Mouse (Mus musculus): ENCODE data around the gene Il15ra. TPM values are rescaled to one million over a fixed set of nuclear protein-coding genes. Genes with fewer than 3 reads are reported as not detected.

The Il15ra gene
- polyA plus RNA-seq, 1 experiment from 2014 or later: 3.2 TPM

DNA sequence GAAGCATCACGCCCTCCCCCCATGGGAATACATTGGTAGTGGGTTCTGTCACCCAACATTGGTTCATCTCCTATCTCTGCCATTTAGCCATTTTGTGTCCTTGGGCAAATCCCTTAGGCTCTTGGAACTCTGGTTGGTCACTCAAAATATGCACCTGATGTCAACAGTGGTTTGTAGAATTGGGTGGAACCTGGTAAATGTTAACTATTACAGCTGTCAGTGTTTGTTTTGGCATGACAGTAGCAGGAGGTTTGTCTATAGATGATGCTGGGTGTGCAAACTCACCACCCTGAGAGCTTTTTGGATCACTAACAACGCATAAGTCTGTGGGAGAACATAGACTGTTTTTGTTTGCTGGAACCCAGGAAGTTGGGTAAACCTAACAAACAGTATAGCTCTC lies 13.5 kb downstream of the Il15ra start:
- Histone ChIP-seq H3K4me3 (replicated peaks; ENCODE audit: low read length) (no peak overlapping the region), H3K36me3 (ENCODE audit: control insufficient read depth, insufficient read depth, low read length) (no peaks in the 10 kb centered on the region), H3K27ac (ENCODE audit: low read length) (no peak overlapping the region), H3K27me3 (ENCODE audit: control insufficient read depth, insufficient read depth, low read length) (no peaks in the 10 kb centered on the region), H3K4me1 (ENCODE audit: control insufficient read depth, insufficient read depth, low read length) (no peaks in the 10 kb centered on the region), H3K9ac (ENCODE audit: low read length) (no peak overlapping the region), H3K9me3 (replicated peaks; ENCODE audit: control insufficient read depth, low read length) (no peaks in the 10 kb centered on the region), H3K4me2 (ENCODE audit: low read depth, low read length) (no peak overlapping the region)
- ATAC-seq (ENCODE audit: insufficient read depth, low FRiP score): no peak
- WGBS: 79% methylated on average over 2 of the region's 2 CpGs

DNA sequence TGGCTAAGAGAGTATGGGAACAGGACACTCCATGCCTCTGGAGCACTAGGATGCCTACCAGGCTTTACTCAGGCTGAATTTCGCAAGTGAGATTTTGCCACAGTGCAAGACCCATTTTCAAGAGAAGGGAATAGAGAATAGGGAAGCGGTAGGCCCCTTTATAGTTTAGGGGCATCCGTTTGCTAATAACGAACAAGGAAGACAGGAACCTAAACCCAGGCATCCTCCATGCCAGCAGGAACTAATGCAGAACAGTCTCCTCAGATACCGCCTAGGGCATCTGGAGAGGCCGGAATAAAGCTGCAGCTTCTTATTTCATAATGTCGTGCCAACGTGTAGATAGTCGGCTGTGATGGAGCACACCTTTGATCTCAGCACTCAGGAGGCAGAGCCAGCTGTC lies 17.5 kb downstream of the Il15ra start:
- H3K9ac ChIP-seq (ENCODE audit: low read length): no peak overlapping the region
- ATAC-seq (ENCODE audit: insufficient read depth, low FRiP score): no peak
- 78% methylated on average over 9 of the region's 9 CpGs for WGBS

DNA sequence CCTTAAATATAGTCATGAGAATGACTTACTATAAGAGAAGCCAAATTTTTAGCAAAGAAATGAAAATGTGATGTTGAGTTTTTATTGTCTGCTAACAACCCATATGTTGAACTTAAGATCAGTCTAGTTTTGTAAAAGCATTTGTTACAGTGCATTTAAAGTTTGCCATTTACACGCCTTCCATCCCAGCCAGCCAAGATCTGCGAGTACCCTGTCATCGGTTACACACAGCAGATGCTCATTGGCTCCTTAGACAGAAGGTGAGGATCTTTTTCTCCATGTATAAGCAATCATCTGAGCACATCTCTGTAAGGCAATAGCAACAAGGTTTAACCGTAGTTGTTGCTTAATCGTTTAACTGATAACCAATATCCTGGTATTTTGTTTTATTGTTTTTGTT lies 22.5 kb downstream of the Il15ra start:
- H3K4me2 ChIP-seq (ENCODE audit: low read depth, low read length): no peak overlapping the region
- no peaks in the 10 kb centered on the region for H3K36me3 ChIP-seq (ENCODE audit: control insufficient read depth, insufficient read depth, low read length)
- no peaks in the 10 kb centered on the region for H3K4me1 ChIP-seq (ENCODE audit: control insufficient read depth, insufficient read depth, low read length)
- WGBS: 86% methylated on average over 5 of the region's 5 CpGs
- no peak overlapping the region for H3K27ac ChIP-seq (ENCODE audit: low read length)
- ATAC-seq (ENCODE audit: insufficient read depth, low FRiP score): no peak
- H3K9me3 ChIP-seq (replicated peaks; ENCODE audit: control insufficient read depth, low read length): no peaks in the 10 kb centered on the region
- H3K9ac ChIP-seq (ENCODE audit: low read length): no peak overlapping the region
- no peak overlapping the region for H3K4me3 ChIP-seq (replicated peaks; ENCODE audit: low read length)
- no peaks in the 10 kb centered on the region for H3K27me3 ChIP-seq (ENCODE audit: control insufficient read depth, insufficient read depth, low read length)

More for the DNA sequence above, 17.5 kb downstream of the Il15ra start:
- H3K4me2 ChIP-seq (ENCODE audit: low read depth, low read length): no peak overlapping the region
- H3K4me1 ChIP-seq (ENCODE audit: control insufficient read depth, insufficient read depth, low read length): no peaks in the 10 kb centered on the region
- no peak overlapping the region for H3K27ac ChIP-seq (ENCODE audit: low read length)
- H3K9me3 ChIP-seq (replicated peaks; ENCODE audit: control insufficient read depth, low read length): no peaks in the 10 kb centered on the region
- H3K4me3 ChIP-seq (replicated peaks; ENCODE audit: low read length): no peak overlapping the region
- no peaks in the 10 kb centered on the region for H3K36me3 ChIP-seq (ENCODE audit: control insufficient read depth, insufficient read depth, low read length)
- H3K27me3 ChIP-seq (ENCODE audit: control insufficient read depth, insufficient read depth, low read length): no peaks in the 10 kb centered on the region

DNA sequence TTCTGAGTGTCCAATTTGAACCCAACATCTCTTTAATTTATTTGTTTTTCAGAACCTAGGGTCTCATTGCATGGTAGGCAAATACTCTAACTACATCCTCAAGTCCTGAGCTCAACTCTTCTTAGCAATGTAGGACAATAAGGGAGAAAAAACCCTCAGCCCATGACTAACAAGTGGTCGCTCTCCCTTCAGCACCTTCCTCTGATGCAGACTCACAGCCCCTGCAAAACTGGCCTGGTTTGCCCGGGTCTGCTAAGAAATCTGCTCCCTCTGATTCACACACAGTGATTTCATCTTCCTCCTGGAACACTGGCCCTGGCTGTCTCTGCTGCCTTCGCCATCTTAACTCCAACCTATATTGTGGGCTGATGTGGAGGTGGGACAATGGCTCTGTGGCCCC lies 24.0 kb downstream of the Il15ra start:
- ATAC-seq (ENCODE audit: insufficient read depth, low FRiP score): no peak
- H3K4me3 ChIP-seq (replicated peaks; ENCODE audit: low read length): no peak overlapping the region
- H3K27me3 ChIP-seq (ENCODE audit: control insufficient read depth, insufficient read depth, low read length): no peaks in the 10 kb centered on the region
- H3K9ac ChIP-seq (ENCODE audit: low read length): no peak overlapping the region
- no peaks in the 10 kb centered on the region for H3K9me3 ChIP-seq (replicated peaks; ENCODE audit: control insufficient read depth, low read length)
- H3K36me3 ChIP-seq (ENCODE audit: control insufficient read depth, insufficient read depth, low read length): no peaks in the 10 kb centered on the region
- H3K27ac ChIP-seq (ENCODE audit: low read length): no peak overlapping the region
- H3K4me2 ChIP-seq (ENCODE audit: low read depth, low read length): no peak overlapping the region
- no peaks in the 10 kb centered on the region for H3K4me1 ChIP-seq (ENCODE audit: control insufficient read depth, insufficient read depth, low read length)
- 43% methylated on average over 3 of the region's 3 CpGs for WGBS

DNA sequence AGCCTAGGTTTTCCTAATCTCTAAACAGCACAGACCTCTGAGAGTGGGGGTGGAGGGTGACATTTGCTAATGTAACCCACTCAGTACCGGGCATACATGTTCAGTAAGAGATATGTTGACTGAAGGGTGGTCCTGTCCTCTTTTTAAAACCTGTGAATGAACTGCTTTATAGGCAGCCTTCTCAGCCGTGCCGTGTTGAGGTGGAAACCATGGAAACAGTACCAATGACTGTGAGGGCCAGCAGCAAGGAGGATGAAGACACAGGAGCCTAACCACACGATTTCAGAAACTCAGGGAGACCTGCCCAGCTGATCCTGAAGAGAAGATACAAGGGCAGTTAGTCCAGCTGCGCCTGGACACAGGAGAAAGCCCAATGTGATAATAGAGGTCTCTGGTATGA lies 27.9 kb downstream of the Il15ra start:
- Histone ChIP-seq H3K36me3 (ENCODE audit: control insufficient read depth, insufficient read depth, low read length) (no peaks in the 10 kb centered on the region), H3K4me3 (replicated peaks; ENCODE audit: low read length) (no peak overlapping the region), H3K4me1 (ENCODE audit: control insufficient read depth, insufficient read depth, low read length) (no peaks in the 10 kb centered on the region), H3K4me2 (ENCODE audit: low read depth, low read length) (no peak overlapping the region), H3K9ac (ENCODE audit: low read length) (no peak overlapping the region), H3K9me3 (replicated peaks; ENCODE audit: control insufficient read depth, low read length) (no peaks in the 10 kb centered on the region), H3K27me3 (ENCODE audit: control insufficient read depth, insufficient read depth, low read length) (no peaks in the 10 kb centered on the region), H3K27ac (ENCODE audit: low read length) (no peak overlapping the region)
- ATAC-seq (ENCODE audit: insufficient read depth, low FRiP score): no peak
- WGBS: 64% methylated on average over 5 of the region's 5 CpGs

DNA sequence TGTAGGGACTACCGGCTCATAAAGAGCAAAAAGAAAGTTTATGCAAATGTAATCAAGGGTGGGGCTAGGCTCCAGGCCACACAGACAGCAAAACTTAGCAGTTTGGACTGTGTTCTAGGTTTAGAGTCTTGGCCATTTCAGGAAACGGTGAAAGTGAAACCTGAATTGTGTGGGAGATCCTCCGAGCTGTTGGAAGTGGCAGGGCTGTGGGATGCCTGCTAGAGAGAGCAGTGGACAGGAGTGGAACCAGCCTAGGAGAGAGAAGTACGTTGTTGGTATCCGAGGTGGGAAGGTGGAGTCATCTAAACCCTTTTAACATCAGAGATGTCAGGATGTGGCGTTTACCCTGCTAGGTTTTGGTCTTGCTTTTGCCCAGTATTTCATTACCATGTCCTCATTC lies 30.8 kb downstream of the Il15ra start:
- no peaks in the 10 kb centered on the region for H3K4me1 ChIP-seq (ENCODE audit: control insufficient read depth, insufficient read depth, low read length)
- no peak overlapping the region for H3K4me2 ChIP-seq (ENCODE audit: low read depth, low read length)
- peaks cover 4% of the 10 kb centered on the region for H3K36me3 ChIP-seq (ENCODE audit: control insufficient read depth, insufficient read depth, low read length)
- H3K4me3 ChIP-seq (replicated peaks; ENCODE audit: low read length): no peak overlapping the region
- no peak for ATAC-seq (ENCODE audit: insufficient read depth, low FRiP score)
- H3K9me3 ChIP-seq (replicated peaks; ENCODE audit: control insufficient read depth, low read length): no peaks in the 10 kb centered on the region
- no peak overlapping the region for H3K9ac ChIP-seq (ENCODE audit: low read length)
- 82% methylated on average over 6 of the region's 6 CpGs for WGBS
- H3K27me3 ChIP-seq (ENCODE audit: control insufficient read depth, insufficient read depth, low read length): no peaks in the 10 kb centered on the region
- H3K27ac ChIP-seq (ENCODE audit: low read length): no peak overlapping the region

DNA sequence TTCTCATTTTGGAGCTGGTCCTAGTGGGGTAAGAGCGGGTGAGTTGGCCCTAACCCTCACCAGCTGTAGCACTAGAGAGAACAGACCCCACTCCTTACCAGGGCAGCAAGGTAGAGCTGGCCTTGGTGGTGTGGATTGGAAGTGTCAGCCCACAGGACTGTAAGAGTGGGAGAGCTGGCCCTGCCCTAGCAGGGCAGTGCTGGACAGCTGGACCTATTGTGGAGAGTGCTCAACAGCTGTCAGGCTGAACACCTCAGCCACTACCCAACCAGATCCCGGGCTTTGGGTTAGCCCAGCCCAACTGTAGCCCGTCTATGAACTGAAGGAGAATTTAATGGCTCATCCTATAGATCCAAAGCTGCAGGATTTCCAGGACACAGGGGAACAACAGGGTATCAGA lies 33.7 kb downstream of the Il15ra start:
- H3K4me1 ChIP-seq (ENCODE audit: control insufficient read depth, insufficient read depth, low read length): no peaks in the 10 kb centered on the region
- H3K27me3 ChIP-seq (ENCODE audit: control insufficient read depth, insufficient read depth, low read length): no peaks in the 10 kb centered on the region
- peak; percentile 37; the same call in 1 of the 2 replicates for ATAC-seq (ENCODE audit: insufficient read depth, low FRiP score)
- no peaks in the 10 kb centered on the region for H3K9me3 ChIP-seq (replicated peaks; ENCODE audit: control insufficient read depth, low read length)
- peaks cover 20% of the 10 kb centered on the region for H3K36me3 ChIP-seq (ENCODE audit: control insufficient read depth, insufficient read depth, low read length)
- WGBS: 84% methylated on average over 3 of the region's 3 CpGs
- no peak overlapping the region for H3K9ac ChIP-seq (ENCODE audit: low read length)
- no peak overlapping the region for H3K27ac ChIP-seq (ENCODE audit: low read length)
- no peak overlapping the region for H3K4me3 ChIP-seq (replicated peaks; ENCODE audit: low read length)
- no peak overlapping the region for H3K4me2 ChIP-seq (ENCODE audit: low read depth, low read length)

DNA sequence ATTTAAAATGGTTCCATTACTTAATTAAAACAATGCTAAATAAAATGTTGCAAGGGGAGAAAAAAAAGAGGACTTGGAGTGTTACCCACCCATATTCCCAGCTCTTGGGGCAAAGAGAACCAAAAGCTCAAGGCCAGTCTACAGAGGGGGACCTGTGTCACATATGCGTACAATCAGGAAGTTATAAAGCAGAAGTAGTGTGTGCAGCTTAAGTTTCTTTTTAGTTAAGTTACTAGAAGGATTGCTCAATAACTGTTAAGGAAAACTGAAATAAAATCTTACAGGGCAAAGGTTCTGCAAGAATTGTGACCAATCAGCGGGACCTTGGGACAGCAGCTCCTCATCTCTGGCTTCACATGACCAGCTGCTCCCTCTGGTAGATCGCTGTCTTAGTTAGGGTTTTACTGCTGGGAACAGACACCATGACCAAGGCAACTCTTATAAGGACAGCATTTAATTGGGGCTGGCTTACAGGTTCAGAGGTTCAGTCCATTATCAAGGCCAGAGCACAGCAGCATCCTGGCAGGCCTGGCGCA lies 34.5 kb downstream of the Il15ra start:
- 90% methylated on average over 4 of the region's 4 CpGs for WGBS
- ATAC-seq (ENCODE audit: insufficient read depth, low FRiP score): peak; percentile 33; the same call in 1 of the 2 replicates
- Histone ChIP-seq H3K4me3 (replicated peaks; ENCODE audit: low read length) (no peak overlapping the region), H3K36me3 (ENCODE audit: control insufficient read depth, insufficient read depth, low read length) (peaks cover 20% of the 10 kb centered on the region), H3K4me1 (ENCODE audit: control insufficient read depth, insufficient read depth, low read length) (no peaks in the 10 kb centered on the region), H3K9ac (ENCODE audit: low read length) (no peak overlapping the region), H3K27me3 (ENCODE audit: control insufficient read depth, insufficient read depth, low read length) (no peaks in the 10 kb centered on the region), H3K4me2 (ENCODE audit: low read depth, low read length) (no peak overlapping the region), H3K9me3 (replicated peaks; ENCODE audit: control insufficient read depth, low read length) (no peaks in the 10 kb centered on the region), H3K27ac (ENCODE audit: low read length) (no peak overlapping the region)

DNA sequence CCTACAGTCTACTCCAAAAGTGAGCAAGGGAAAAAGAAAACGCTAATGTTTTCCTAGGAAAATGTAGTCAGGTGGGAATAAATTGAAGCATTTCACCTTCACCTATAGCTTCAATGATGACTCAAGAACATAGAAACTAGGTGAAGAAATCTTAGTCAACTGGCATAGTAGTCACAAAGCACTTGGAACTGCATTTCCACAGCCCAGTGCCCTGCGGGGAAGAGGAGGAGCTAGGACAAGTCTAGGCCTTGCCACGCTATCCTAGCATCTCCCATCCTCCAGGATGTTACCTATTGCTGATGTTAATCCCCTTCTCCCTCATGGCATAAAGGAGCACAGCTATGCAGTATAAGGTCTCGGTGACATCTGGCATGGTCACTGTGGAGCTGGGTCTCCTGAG lies 57.5 kb downstream of the Il15ra start:
- Histone ChIP-seq H3K27me3 (ENCODE audit: control insufficient read depth, insufficient read depth, low read length) (no peaks in the 10 kb centered on the region), H3K4me1 (ENCODE audit: control insufficient read depth, insufficient read depth, low read length) (no peaks in the 10 kb centered on the region), H3K4me3 (replicated peaks; ENCODE audit: low read length) (no peak overlapping the region), H3K27ac (ENCODE audit: low read length) (no peak overlapping the region), H3K36me3 (ENCODE audit: control insufficient read depth, insufficient read depth, low read length) (peaks cover 39% of the 10 kb centered on the region), H3K9ac (ENCODE audit: low read length) (no peak overlapping the region), H3K9me3 (replicated peaks; ENCODE audit: control insufficient read depth, low read length) (no peaks in the 10 kb centered on the region), H3K4me2 (ENCODE audit: low read depth, low read length) (no peak overlapping the region)
- 96% methylated on average over 4 of the region's 4 CpGs for WGBS
- no peak for ATAC-seq (ENCODE audit: insufficient read depth, low FRiP score)

DNA sequence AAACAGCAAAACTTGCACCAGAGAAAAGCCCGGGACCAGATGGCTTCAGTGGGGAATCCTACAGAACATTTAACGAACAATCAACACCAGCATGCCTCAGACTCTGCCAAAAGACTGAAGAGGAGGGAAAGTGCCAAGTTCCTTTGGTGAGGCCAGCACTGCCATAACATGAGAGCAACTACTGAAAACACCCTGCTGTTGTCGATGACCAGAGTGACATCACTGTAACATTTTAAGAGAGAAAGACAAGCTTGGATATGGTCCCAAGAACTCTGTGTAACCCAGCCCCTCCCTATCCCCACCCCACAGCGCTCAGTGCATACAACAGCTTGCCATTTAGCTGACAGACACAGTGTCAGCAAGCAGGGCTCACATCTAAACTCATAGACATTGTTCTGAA lies 60.6 kb downstream of the Il15ra start:
- H3K9me3 ChIP-seq (replicated peaks; ENCODE audit: control insufficient read depth, low read length): no peaks in the 10 kb centered on the region
- WGBS: 75% methylated on average over 4 of the region's 4 CpGs
- H3K4me3 ChIP-seq (replicated peaks; ENCODE audit: low read length): no peak overlapping the region
- H3K4me2 ChIP-seq (ENCODE audit: low read depth, low read length): no peak overlapping the region
- peaks cover 29% of the 10 kb centered on the region for H3K36me3 ChIP-seq (ENCODE audit: control insufficient read depth, insufficient read depth, low read length)
- H3K4me1 ChIP-seq (ENCODE audit: control insufficient read depth, insufficient read depth, low read length): no peaks in the 10 kb centered on the region
- H3K27me3 ChIP-seq (ENCODE audit: control insufficient read depth, insufficient read depth, low read length): no peaks in the 10 kb centered on the region
- no peak overlapping the region for H3K9ac ChIP-seq (ENCODE audit: low read length)
- H3K27ac ChIP-seq (ENCODE audit: low read length): no peak overlapping the region
- no peak for ATAC-seq (ENCODE audit: insufficient read depth, low FRiP score)
